Mouse (Mus musculus) kidney, embryonic 16.5 days (tissue): ENCODE data around the gene Reep6. TPM values are rescaled to one million over a fixed set of nuclear protein-coding genes. Genes with fewer than 3 reads are reported as not detected.
A peak's percentile ranks its signal among the peaks of the same experiment; 100 is the strongest.

Experiments used
- ATAC-seq: fragments of 200-750 bp; cut with Nextera tagmentation; 2 replicates; pipeline ENCODE4 v1.8.0; 2017; ENCODE audit warnings: moderate TSS enrichment; ENCODE audit not compliant: low FRiP score, low TSS enrichment
- H3K27ac ChIP-seq: fragments of 300-500 bp; sonication (generic); 2 replicates; pipeline ENCODE4 v1.5.1; 2014; ENCODE audit warnings: low read length
- H3K27me3 ChIP-seq: fragments of 300-500 bp; sonication (generic); 2 replicates; pipeline ENCODE4 v1.6.1; 2014; ENCODE audit warnings: low read length, control low read depth, mixed read lengths; ENCODE audit not compliant: insufficient read depth
- H3K36me3 ChIP-seq: fragments of 300-500 bp; sonication (generic); 2 replicates; pipeline ENCODE4 v1.6.1; 2014; ENCODE audit warnings: low read length, control low read depth, mixed read lengths; ENCODE audit not compliant: insufficient read depth
- H3K4me1 ChIP-seq: fragments of 300-500 bp; sonication (generic); 2 replicates; pipeline ENCODE4 v1.6.1; 2014; ENCODE audit warnings: low read length, control low read depth, mixed read lengths; ENCODE audit not compliant: insufficient read depth
- H3K4me2 ChIP-seq: fragments of 300-500 bp; sonication (generic); replicated peaks from 2 replicates; pipeline ENCODE4 v1.6.1; 2014; ENCODE audit warnings: low read depth, low read length
- H3K4me3 ChIP-seq: fragments of 300-500 bp; sonication (generic); 2 replicates; pipeline ENCODE4 v1.5.1; 2014; ENCODE audit warnings: mild to moderate bottlenecking, low read length
- H3K9ac ChIP-seq: fragments of 300-500 bp; sonication (generic); replicated peaks from 2 replicates; pipeline ENCODE4 v1.6.1; 2014; ENCODE audit warnings: low read length
- H3K9me3 ChIP-seq: fragments of 300-500 bp; sonication (generic); 2 replicates; pipeline ENCODE4 v1.6.1; 2016; ENCODE audit warnings: low read length, control low read depth
- WGBS: fragments of 180-500 bp; shearing (Covaris S2); extraction: QIAGEN DNeasy Blood & Tissue Kit; methylation state at CpG from one replicate; pipeline ENCODE4 v1.1.7; 2014; 5-methylcytosine and 5-hydroxymethylcytosine counted together
- polyA plus RNA-seq: library from polyadenylated mRNA; unstranded; fragments of >200 nt; fragmentation: Nextera tagmentation; extraction: Ambion mirVana; gene quantifications from 2 replicates; pipeline ENCODE4 v1.2.1, GENCODE M21; 2015

Gene Reep6
- polyA plus RNA-seq, 1 experiment from 2014 or later: 11.0 TPM

GRCm38 (mm10) chr10:80300672-80301181, 29.0 kb upstream of the Reep6 start:
- no peaks in the 10 kb centered on the region for H3K9me3 ChIP-seq
- H3K4me2 ChIP-seq: no peak overlapping the region
- no peak overlapping the region for H3K27ac ChIP-seq
- H3K9ac ChIP-seq: no peak overlapping the region
- no peaks in the 10 kb centered on the region for H3K36me3 ChIP-seq
- peaks cover 20% of the 10 kb centered on the region for H3K4me1 ChIP-seq
- WGBS: 27% methylated on average over 11 of the region's 11 CpGs
- H3K27me3 ChIP-seq: peaks cover 68% of the 10 kb centered on the region
- H3K4me3 ChIP-seq: no peak overlapping the region
- ATAC-seq: no peak

DNA sequence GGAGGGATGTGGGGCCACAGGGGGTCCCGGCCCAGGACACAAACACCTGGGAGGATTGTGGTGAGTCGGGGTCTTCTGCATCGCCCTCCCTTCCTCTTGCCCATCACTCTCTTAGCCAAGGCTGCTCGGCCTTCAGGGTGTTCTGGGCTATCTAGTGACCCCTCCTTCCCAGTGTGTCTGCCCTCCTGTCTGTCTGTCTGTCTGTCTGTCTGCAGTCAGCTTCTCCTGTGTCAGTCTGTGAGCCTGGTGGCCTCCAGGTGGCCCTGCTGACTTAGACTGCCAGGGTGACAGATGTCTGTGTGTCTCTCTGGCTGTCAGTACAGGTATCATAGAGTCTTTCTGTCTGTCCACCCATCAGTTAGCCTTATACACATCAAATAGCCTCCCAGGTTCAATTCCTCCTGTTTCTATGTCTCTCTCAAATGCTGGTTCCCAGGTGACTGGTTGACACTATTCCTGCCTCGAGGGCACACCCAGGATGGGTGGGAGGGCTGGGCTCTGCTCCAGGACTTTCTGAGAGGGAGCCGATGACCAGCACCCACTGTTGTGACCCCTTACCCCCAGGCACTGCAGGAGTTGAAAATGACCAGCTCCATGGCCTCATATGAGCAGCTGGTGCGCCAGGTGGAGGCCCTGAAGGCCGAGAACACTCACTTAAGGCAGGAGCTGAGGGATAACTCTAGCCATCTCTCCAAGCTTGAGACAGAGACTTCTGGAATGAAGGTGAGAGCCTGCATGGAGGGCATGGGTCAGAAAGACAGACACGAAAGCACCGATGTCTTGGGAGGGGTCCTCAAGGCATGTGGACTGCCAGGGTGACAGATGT, 28.3 kb upstream of the Reep6 start:
- Histone ChIP-seq H3K36me3 (no peaks in the 10 kb centered on the region), H3K4me1 (peaks cover 15% of the 10 kb centered on the region), H3K4me2 (no peak overlapping the region), H3K27ac (no peak overlapping the region), H3K9ac (no peak overlapping the region), H3K27me3 (peaks cover 72% of the 10 kb centered on the region), H3K4me3 (no peak overlapping the region), H3K9me3 (no peaks in the 10 kb centered on the region)
- no peak for ATAC-seq
- 78% methylated on average over 10 of the region's 10 CpGs for WGBS

DNA sequence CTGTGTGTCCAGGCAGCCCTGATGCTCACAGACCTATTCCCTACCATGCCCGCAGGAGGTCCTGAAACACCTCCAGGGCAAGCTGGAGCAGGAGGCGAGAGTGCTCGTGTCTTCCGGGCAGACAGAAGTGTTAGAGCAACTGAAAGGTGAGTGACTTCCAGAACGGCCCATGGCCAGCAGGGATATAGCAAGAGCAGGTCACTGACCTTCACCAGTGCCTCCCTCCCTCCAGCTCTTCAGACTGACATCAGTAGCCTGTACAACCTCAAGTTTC, 27.7 kb upstream of the Reep6 start:
- no peaks in the 10 kb centered on the region for H3K36me3 ChIP-seq
- H3K9ac ChIP-seq: no peak overlapping the region
- ATAC-seq: no peak
- no peak overlapping the region for H3K27ac ChIP-seq
- H3K4me3 ChIP-seq: no peak overlapping the region
- H3K27me3 ChIP-seq: peaks cover 68% of the 10 kb centered on the region
- peak overlapping the region; percentile 23; the same call in 1 of the 2 replicates for H3K4me2 ChIP-seq
- H3K4me1 ChIP-seq: peaks cover 15% of the 10 kb centered on the region
- H3K9me3 ChIP-seq: no peaks in the 10 kb centered on the region
- WGBS: 51% methylated on average over 5 of the region's 5 CpGs

DNA sequence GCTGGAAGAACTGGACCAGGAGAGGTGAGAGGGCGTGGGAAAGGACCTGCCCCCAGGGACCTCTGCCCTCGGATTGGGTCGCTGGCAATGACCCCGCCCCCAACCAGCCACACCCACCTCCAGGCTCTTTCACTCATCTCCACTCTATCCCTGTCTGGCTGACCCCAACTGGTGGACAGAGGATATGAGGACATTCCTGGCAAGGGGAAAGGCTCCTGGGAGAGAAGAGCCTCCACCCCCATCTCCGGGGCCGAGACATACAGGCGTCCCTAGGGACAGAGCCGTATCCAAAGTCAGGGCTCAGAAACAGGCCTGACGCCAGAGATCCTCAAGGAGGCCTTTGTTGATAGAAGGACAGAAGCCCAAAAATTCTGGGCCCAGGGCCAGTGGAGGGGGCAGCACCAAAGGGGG, 27.3 kb upstream of the Reep6 start:
- ATAC-seq: peak; percentile 57
- H3K27me3 ChIP-seq: peaks cover 67% of the 10 kb centered on the region
- peaks cover 15% of the 10 kb centered on the region for H3K4me1 ChIP-seq
- WGBS: 16% methylated on average over 9 of the region's 9 CpGs
- no peak overlapping the region for H3K9ac ChIP-seq
- H3K27ac ChIP-seq: no peak overlapping the region; the same call in 1 of the 2 replicates
- no peaks in the 10 kb centered on the region for H3K36me3 ChIP-seq
- no peak overlapping the region for H3K4me3 ChIP-seq
- H3K9me3 ChIP-seq: no peaks in the 10 kb centered on the region
- peak overlapping the region; percentile 23; the same call in 1 of the 2 replicates for H3K4me2 ChIP-seq

GRCm38 (mm10) chr10:80304458-80304857, 25.3 kb upstream of the Reep6 start:
- H3K27ac ChIP-seq: no peak overlapping the region
- peak overlapping the region; percentile 35 for H3K4me3 ChIP-seq
- ATAC-seq: no peak
- H3K27me3 ChIP-seq: peaks cover 50% of the 10 kb centered on the region
- peaks cover 15% of the 10 kb centered on the region for H3K4me1 ChIP-seq
- H3K9me3 ChIP-seq: no peaks in the 10 kb centered on the region
- whole genome bisulfite sequencing: 21% methylated on average over 12 of the region's 12 CpGs
- H3K9ac ChIP-seq: peak overlapping the region; percentile 31; the same call in 1 of the 2 replicates
- peak overlapping the region; percentile 48 for H3K4me2 ChIP-seq
- no peaks in the 10 kb centered on the region for H3K36me3 ChIP-seq

GRCm38 (mm10) chr10:80304862-80305261, 24.9 kb upstream of the Reep6 start:
- 9% methylated on average over 25 of the region's 25 CpGs for WGBS
- H3K9ac ChIP-seq: peak overlapping the region; percentile 31; the same call in 1 of the 2 replicates
- H3K4me3 ChIP-seq: peak overlapping the region; percentile 35
- no peaks in the 10 kb centered on the region for H3K9me3 ChIP-seq
- no peak for ATAC-seq
- peaks cover 48% of the 10 kb centered on the region for H3K27me3 ChIP-seq
- no peak overlapping the region for H3K27ac ChIP-seq
- H3K36me3 ChIP-seq: no peaks in the 10 kb centered on the region
- peaks cover 15% of the 10 kb centered on the region for H3K4me1 ChIP-seq
- peak overlapping the region; percentile 48 for H3K4me2 ChIP-seq

GRCm38 (mm10) chr10:80311560-80311959, 18.2 kb upstream of the Reep6 start:
- no peak for ATAC-seq
- Histone ChIP-seq H3K4me1 (peaks cover 13% of the 10 kb centered on the region; the same call in 1 of the 2 replicates), H3K9me3 (no peaks in the 10 kb centered on the region), H3K4me2 (no peak overlapping the region), H3K36me3 (no peaks in the 10 kb centered on the region), H3K4me3 (no peak overlapping the region), H3K9ac (no peak overlapping the region), H3K27ac (no peak overlapping the region), H3K27me3 (peaks cover 60% of the 10 kb centered on the region)
- 86% methylated on average over 16 of the region's 16 CpGs for WGBS

GRCm38 (mm10) chr10:80312586-80313504, 16.9 kb upstream of the Reep6 start:
- H3K27me3 ChIP-seq: peaks cover 71% of the 10 kb centered on the region
- H3K4me1 ChIP-seq: peaks cover 13% of the 10 kb centered on the region; the same call in 1 of the 2 replicates
- no peak for ATAC-seq
- 0 out of 2 replicates have a peak overlapping the region, but pooled peaks have one; percentile 16 for H3K9ac ChIP-seq
- WGBS: 63% methylated on average over 54 of the region's 54 CpGs
- H3K4me2 ChIP-seq: no peak overlapping the region
- H3K4me3 ChIP-seq: no peak overlapping the region
- H3K9me3 ChIP-seq: no peaks in the 10 kb centered on the region
- no peak overlapping the region for H3K27ac ChIP-seq
- no peaks in the 10 kb centered on the region for H3K36me3 ChIP-seq

- ATAC-seq: no peak; the same call in 1 of the 2 replicates
- Histone ChIP-seq H3K9ac (peak overlapping the region; percentile 31; the same call in 1 of the 2 replicates), H3K36me3 (no peaks in the 10 kb centered on the region), H3K27ac (no peak overlapping the region), H3K27me3 (peaks cover 71% of the 10 kb centered on the region), H3K9me3 (no peaks in the 10 kb centered on the region), H3K4me3 (no peak overlapping the region), H3K4me1 (peaks cover 13% of the 10 kb centered on the region; the same call in 1 of the 2 replicates), H3K4me2 (no peak overlapping the region)
- 40% methylated on average over 20 of the region's 20 CpGs for WGBS
These were observed 16.0 kb upstream of the Reep6 start for GRCm38 (mm10) chr10:80313627-80314201.
